Mouse (Mus musculus) liver, embryonic 15.5 days (tissue): ENCODE data around the gene Kif5c. TPM values are rescaled to one million over a fixed set of nuclear protein-coding genes. Genes with fewer than 3 reads are reported as not detected.

Experiments used
- ATAC-seq: fragments of 200-750 bp; cut with Nextera tagmentation; 2 replicates; pipeline ENCODE4 v1.8.0; 2017; ENCODE audit warnings: moderate number of reproducible peaks, mild to moderate bottlenecking, moderate library complexity; ENCODE audit not compliant: insufficient read depth
- H3K27ac ChIP-seq: fragments of 300-500 bp; sonication (generic); replicated peaks from 2 replicates; pipeline ENCODE4 v1.5.1; 2015; ENCODE audit warnings: mild to moderate bottlenecking, inconsistent platforms
- H3K27me3 ChIP-seq: fragments of 300-500 bp; sonication (generic); 2 replicates; pipeline ENCODE4 v1.6.1; 2015; ENCODE audit warnings: mild to moderate bottlenecking, inconsistent platforms
- H3K36me3 ChIP-seq: fragments of 300-500 bp; sonication (generic); replicated peaks from 2 replicates; pipeline ENCODE4 v1.6.1; 2015; ENCODE audit warnings: moderate library complexity, mild to moderate bottlenecking, inconsistent platforms
- H3K4me1 ChIP-seq: fragments of 300-500 bp; sonication (generic); replicated peaks from 2 replicates; pipeline ENCODE4 v1.6.1; 2015; ENCODE audit warnings: inconsistent platforms
- H3K4me2 ChIP-seq: fragments of 300-500 bp; sonication (generic); 2 replicates; pipeline ENCODE4 v1.6.1; 2015; ENCODE audit warnings: moderate library complexity, mild to moderate bottlenecking, inconsistent platforms
- H3K4me3 ChIP-seq: fragments of 300-500 bp; sonication (generic); replicated peaks from 2 replicates; pipeline ENCODE4 v1.5.1; 2015; ENCODE audit warnings: mild to moderate bottlenecking, inconsistent platforms
- H3K9ac ChIP-seq: fragments of 300-500 bp; sonication (generic); 2 replicates; pipeline ENCODE4 v1.6.1; 2015; ENCODE audit warnings: moderate library complexity, mild to moderate bottlenecking, inconsistent platforms
- H3K9me3 ChIP-seq: fragments of 300-500 bp; sonication (generic); replicated peaks from 2 replicates; pipeline ENCODE4 v1.6.1; 2016; ENCODE audit warnings: inconsistent platforms
- WGBS: fragments of 180-500 bp; shearing (Covaris S2); methylation state at CpG from one replicate; pipeline ENCODE4 v1.1.7; 2015; ENCODE audit warnings: mixed read lengths; ENCODE audit not compliant: insufficient replicate concordance; 5-methylcytosine and 5-hydroxymethylcytosine counted together
- polyA plus RNA-seq: library from polyadenylated mRNA; unstranded; fragments of >200 nt; fragmentation: Nextera tagmentation; extraction: Ambion mirVana; gene quantifications from 2 replicates; pipeline ENCODE4 v1.2.1, GENCODE M21; 2015

The Kif5c gene
- polyA plus RNA-seq, 1 experiment from 2014 or later: 0.17 TPM

DNA sequence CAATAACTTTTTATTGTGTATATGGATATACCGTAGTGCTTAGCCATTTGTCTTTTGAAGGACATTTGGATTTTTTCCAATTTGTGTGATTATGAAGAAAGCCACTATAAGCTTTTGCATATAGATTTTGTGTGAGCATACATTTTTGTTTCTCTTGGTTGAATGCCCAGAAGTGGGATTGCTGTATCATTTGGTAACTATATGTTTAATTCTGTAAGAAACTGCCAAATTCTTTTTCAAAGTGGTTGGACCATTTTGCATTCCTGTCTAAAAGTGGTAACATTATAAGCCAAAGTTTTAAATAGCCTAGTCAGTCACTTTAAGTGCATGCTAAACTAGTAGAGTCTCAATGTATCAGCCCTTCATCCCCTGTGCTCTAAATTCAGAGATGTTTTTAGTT, 6.5 kb downstream of the Kif5c start:
- no peak overlapping the region for H3K4me3 ChIP-seq
- no peak for ATAC-seq
- no peak overlapping the region for H3K4me2 ChIP-seq
- 65% methylated on average over 1 of the region's 1 CpGs for WGBS
- H3K27ac ChIP-seq: no peak overlapping the region
- no peaks in the 10 kb centered on the region for H3K4me1 ChIP-seq
- H3K9ac ChIP-seq: no peak overlapping the region
- H3K36me3 ChIP-seq: no peaks in the 10 kb centered on the region
- no peaks in the 10 kb centered on the region for H3K9me3 ChIP-seq
- peaks cover 10% of the 10 kb centered on the region for H3K27me3 ChIP-seq

DNA sequence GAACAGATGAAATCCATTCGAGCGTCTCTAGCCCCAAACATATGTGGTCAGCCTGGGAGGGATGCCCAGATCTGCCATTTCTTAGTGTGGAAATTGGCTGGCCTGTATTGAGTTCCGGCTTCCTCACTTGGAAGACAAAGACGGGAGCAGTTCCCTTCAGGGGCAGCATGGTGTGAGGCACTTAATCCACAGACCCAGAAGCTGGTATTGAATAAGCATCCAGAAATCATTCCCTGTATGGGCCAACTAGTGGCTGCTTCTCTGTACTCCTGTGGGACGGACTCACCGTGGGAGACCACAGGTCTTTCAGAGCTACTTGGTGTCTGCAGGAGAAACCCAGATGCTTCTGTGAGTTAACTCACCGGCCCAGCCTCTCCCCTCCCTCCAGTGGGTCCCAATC, 8.5 kb downstream of the Kif5c start:
- 62% methylated on average over 7 of the region's 7 CpGs for WGBS
- ATAC-seq: no peak
- Histone ChIP-seq H3K27me3 (no peaks in the 10 kb centered on the region), H3K27ac (no peak overlapping the region), H3K4me1 (no peaks in the 10 kb centered on the region), H3K4me3 (no peak overlapping the region), H3K9me3 (no peaks in the 10 kb centered on the region), H3K4me2 (no peak overlapping the region), H3K9ac (no peak overlapping the region), H3K36me3 (no peaks in the 10 kb centered on the region)

GRCm38 (mm10) chr2:49628094-49628705, 9.1 kb downstream of the Kif5c start:
- H3K4me2 ChIP-seq: no peak overlapping the region
- H3K27ac ChIP-seq: no peak overlapping the region
- H3K36me3 ChIP-seq: no peaks in the 10 kb centered on the region
- no peaks in the 10 kb centered on the region for H3K27me3 ChIP-seq
- ATAC-seq: no peak
- no peaks in the 10 kb centered on the region for H3K4me1 ChIP-seq
- H3K9ac ChIP-seq: no peak overlapping the region
- 62% methylated on average over 6 of the region's 6 CpGs for WGBS
- H3K9me3 ChIP-seq: no peaks in the 10 kb centered on the region
- H3K4me3 ChIP-seq: no peak overlapping the region

GRCm38 (mm10) chr2:49629181-49629580, 10.1 kb downstream of the Kif5c start:
- H3K9me3 ChIP-seq: no peaks in the 10 kb centered on the region
- no peaks in the 10 kb centered on the region for H3K27me3 ChIP-seq
- H3K4me3 ChIP-seq: no peak overlapping the region
- H3K4me2 ChIP-seq: no peak overlapping the region
- no peak overlapping the region for H3K27ac ChIP-seq
- no peaks in the 10 kb centered on the region for H3K36me3 ChIP-seq
- no peaks in the 10 kb centered on the region for H3K4me1 ChIP-seq
- WGBS: 80% methylated on average over 12 of the region's 12 CpGs
- ATAC-seq: no peak
- no peak overlapping the region for H3K9ac ChIP-seq

GRCm38 (mm10) chr2:49630636-49631035, 11.5 kb downstream of the Kif5c start:
- Histone ChIP-seq H3K4me1 (no peaks in the 10 kb centered on the region), H3K4me3 (no peak overlapping the region), H3K27ac (no peak overlapping the region), H3K9me3 (no peaks in the 10 kb centered on the region), H3K4me2 (no peak overlapping the region), H3K36me3 (no peaks in the 10 kb centered on the region), H3K27me3 (no peaks in the 10 kb centered on the region), H3K9ac (no peak overlapping the region)
- WGBS: 61% methylated on average over 6 of the region's 6 CpGs
- ATAC-seq: no peak

DNA sequence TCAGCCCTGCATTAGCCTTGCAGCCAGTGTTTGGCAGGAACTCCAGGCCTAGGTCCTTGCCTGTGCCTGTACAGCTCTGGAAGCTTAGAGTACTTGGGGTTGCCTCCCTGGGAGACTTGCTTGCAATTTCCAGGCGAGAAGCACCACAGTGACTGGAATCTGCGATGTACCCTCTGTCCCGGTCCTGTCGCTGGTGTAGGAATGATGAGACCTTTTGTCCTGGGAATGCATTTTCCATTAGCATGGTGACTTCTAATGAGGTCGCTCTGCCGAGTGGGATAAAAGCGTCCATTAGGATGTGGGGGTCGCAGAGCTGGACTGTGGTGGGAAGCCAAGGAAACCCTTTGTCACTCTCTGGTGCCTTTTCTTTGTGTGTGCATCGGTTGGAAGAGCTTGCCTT, 14.1 kb downstream of the Kif5c start:
- ATAC-seq: no peak
- Histone ChIP-seq H3K27me3 (no peaks in the 10 kb centered on the region), H3K4me2 (no peak overlapping the region), H3K36me3 (no peaks in the 10 kb centered on the region), H3K4me3 (no peak overlapping the region), H3K9ac (no peak overlapping the region), H3K27ac (no peak overlapping the region), H3K4me1 (no peaks in the 10 kb centered on the region), H3K9me3 (no peaks in the 10 kb centered on the region)
- 70% methylated on average over 9 of the region's 9 CpGs for WGBS

DNA sequence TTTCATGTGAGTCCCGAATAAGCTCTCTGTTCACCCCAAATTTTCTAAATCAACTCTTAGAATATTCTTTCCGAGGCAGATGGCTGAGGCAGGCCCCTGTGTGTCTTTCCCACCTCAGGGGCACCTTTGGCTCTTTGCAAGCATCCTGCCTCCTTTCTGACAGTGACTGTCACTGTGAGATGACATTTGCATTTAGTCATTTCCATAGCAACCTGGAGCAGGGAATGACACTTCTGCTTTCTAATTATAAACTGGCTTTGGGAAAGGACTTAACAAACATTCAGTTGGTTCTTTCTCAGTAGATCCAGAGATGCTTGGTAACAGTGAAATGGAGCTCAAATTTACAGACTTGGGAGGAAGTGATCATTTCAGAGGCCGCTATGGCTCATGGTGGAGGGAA, 23.7 kb downstream of the Kif5c start:
- Histone ChIP-seq H3K27ac (no peak overlapping the region), H3K27me3 (no peaks in the 10 kb centered on the region), H3K4me2 (no peak overlapping the region), H3K9me3 (no peaks in the 10 kb centered on the region), H3K4me3 (no peak overlapping the region), H3K4me1 (no peaks in the 10 kb centered on the region), H3K36me3 (no peaks in the 10 kb centered on the region), H3K9ac (no peak overlapping the region)
- WGBS: 55% methylated on average over 3 of the region's 3 CpGs
- no peak for ATAC-seq

GRCm38 (mm10) chr2:49643756-49644155, 24.7 kb downstream of the Kif5c start:
- ATAC-seq: no peak
- 65% methylated on average over 8 of the region's 8 CpGs for WGBS
- H3K36me3 ChIP-seq: no peaks in the 10 kb centered on the region

GRCm38 (mm10) chr2:49647591-49647990, 28.5 kb downstream of the Kif5c start:
- 71% methylated on average over 6 of the region's 6 CpGs for WGBS
- no peaks in the 10 kb centered on the region for H3K27me3 ChIP-seq
- H3K4me2 ChIP-seq: no peak overlapping the region
- no peaks in the 10 kb centered on the region for H3K4me1 ChIP-seq
- no peak for ATAC-seq
- no peaks in the 10 kb centered on the region for H3K36me3 ChIP-seq
- H3K27ac ChIP-seq: no peak overlapping the region
- no peak overlapping the region for H3K4me3 ChIP-seq
- H3K9ac ChIP-seq: no peak overlapping the region
- no peaks in the 10 kb centered on the region for H3K9me3 ChIP-seq

More at GRCm38 (mm10) chr2:49643756-49644155, 24.7 kb downstream of the Kif5c start:
- no peaks in the 10 kb centered on the region for H3K9me3 ChIP-seq
- no peaks in the 10 kb centered on the region for H3K27me3 ChIP-seq
- no peak overlapping the region for H3K27ac ChIP-seq
- no peaks in the 10 kb centered on the region for H3K4me1 ChIP-seq
- no peak overlapping the region for H3K4me3 ChIP-seq
- no peak overlapping the region for H3K4me2 ChIP-seq
- H3K9ac ChIP-seq: no peak overlapping the region

GRCm38 (mm10) chr2:49648344-49648743, 29.2 kb downstream of the Kif5c start:
- 52% methylated on average over 9 of the region's 9 CpGs for whole genome bisulfite sequencing
- Histone ChIP-seq H3K36me3 (no peaks in the 10 kb centered on the region), H3K4me2 (no peak overlapping the region), H3K27ac (no peak overlapping the region), H3K4me1 (no peaks in the 10 kb centered on the region), H3K9me3 (no peaks in the 10 kb centered on the region), H3K27me3 (no peaks in the 10 kb centered on the region), H3K4me3 (no peak overlapping the region), H3K9ac (no peak overlapping the region)
- ATAC-seq: no peak

GRCm38 (mm10) chr2:49648806-49649205, 29.7 kb downstream of the Kif5c start:
- H3K9me3 ChIP-seq: no peaks in the 10 kb centered on the region
- H3K9ac ChIP-seq: no peak overlapping the region
- no peak overlapping the region for H3K27ac ChIP-seq
- H3K4me1 ChIP-seq: no peaks in the 10 kb centered on the region
- ATAC-seq: no peak
- WGBS: 72% methylated on average over 6 of the region's 6 CpGs
- no peaks in the 10 kb centered on the region for H3K36me3 ChIP-seq
- no peak overlapping the region for H3K4me2 ChIP-seq
- no peak overlapping the region for H3K4me3 ChIP-seq
- no peaks in the 10 kb centered on the region for H3K27me3 ChIP-seq

DNA sequence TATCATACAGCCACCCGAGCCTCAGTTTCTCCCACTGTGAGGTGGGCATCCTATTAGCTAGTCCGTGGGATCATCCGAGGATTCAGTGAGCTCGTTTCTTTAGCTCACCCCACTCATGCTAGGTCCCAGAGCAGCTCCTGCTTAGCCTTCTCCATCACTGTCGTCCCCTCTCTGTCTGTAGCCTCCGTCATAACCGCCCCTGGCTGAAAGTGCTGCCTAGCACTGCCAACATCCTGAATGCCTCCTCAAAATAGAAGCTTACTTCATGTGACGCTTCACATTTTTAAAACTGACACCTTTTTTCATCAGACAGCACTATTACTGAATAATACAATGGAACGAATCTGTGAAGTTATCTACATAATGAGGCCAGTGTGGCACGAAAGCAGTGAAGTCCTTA, 30.1 kb downstream of the Kif5c start:
- H3K4me3 ChIP-seq: no peak overlapping the region
- H3K4me2 ChIP-seq: no peak overlapping the region
- H3K36me3 ChIP-seq: no peaks in the 10 kb centered on the region
- ATAC-seq: no peak
- H3K27ac ChIP-seq: no peak overlapping the region
- no peaks in the 10 kb centered on the region for H3K9me3 ChIP-seq
- H3K4me1 ChIP-seq: no peaks in the 10 kb centered on the region
- 62% methylated on average over 10 of the region's 10 CpGs for WGBS
- no peak overlapping the region for H3K9ac ChIP-seq
- no peaks in the 10 kb centered on the region for H3K27me3 ChIP-seq
